Mouse (Mus musculus) left cerebral cortex, adult 8-10 months (tissue): ENCODE data around the gene Btf3. TPM values are rescaled to one million over a fixed set of nuclear protein-coding genes. Genes with fewer than 3 reads are reported as not detected.

Source experiments
- DNase-seq, 2 experiments: peaks; one replicate each; pipeline ENCODE4 v3.0.0; 2022; ENCODE audit warnings: low spot score in 2 of 2
- total RNA-seq, 4 experiments: library from RNA; stranded (reverse); gene quantifications; 2 replicates each; pipeline ENCODE4 v1.2.4; 2022

The Btf3 gene
- total RNA-seq, 4 experiments from 2014 or later = 167 to 188 (median 185) TPM

DNA sequence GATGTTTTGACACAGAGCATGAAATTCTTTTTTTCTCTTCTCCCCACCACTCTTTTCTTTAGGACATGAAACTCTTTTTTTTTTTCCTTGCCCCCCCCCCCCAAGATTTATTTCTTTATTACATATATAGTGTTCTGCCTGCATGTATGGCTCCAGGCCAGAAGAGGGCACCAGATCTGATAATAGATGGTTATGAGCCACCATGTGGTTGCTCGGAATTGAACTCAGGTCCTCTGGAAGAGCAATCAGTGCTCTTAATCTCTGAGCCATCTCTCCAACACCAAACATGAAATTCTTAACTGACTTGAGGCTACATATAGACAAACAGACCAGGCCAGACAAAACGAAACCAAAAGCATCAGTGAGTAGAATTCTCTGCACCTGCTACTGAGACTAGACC lies 39.3 kb downstream of the Btf3 start:
- DNase-seq = no peak

DNA sequence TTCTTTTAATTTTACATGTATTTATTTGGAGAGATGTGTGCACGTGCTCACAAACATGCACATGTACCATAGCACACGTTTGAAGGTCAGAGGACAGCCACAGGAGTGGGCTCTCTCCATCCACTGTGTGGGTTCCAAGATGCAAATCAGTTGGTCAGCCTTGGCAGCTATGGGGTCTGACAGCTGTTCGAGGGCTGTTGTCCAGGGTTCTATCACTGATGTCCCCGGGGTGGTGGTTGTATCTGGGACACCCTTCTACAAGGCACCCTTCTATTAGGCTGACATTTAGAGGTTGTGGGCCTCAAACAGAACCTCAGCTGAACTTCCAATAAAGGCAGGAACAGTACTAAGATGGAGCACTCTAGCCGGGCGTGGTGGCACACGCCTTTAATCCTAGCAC lies 40.6 kb downstream of the Btf3 start:
- DNase-seq = no peak

DNA sequence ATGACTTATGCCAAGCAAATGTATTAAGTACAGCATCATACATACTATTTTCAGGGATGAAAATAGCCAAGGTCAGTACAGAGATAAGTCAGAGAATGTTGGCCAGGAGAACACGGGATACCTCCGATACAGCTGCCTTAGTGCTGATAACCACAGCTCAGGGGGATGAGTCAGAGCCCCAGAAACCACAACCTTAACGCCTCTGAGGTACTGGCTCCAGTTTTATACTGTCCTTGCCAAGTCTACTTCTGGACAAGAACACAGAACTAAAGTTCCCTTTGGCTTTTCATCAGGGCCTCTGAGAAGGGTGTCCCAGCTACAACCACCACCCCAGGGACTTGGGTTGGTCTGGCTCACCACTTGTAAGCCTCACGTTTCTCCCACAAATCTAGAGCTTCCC lies 41.2 kb downstream of the Btf3 start:
- no peak for DNase-seq

DNA sequence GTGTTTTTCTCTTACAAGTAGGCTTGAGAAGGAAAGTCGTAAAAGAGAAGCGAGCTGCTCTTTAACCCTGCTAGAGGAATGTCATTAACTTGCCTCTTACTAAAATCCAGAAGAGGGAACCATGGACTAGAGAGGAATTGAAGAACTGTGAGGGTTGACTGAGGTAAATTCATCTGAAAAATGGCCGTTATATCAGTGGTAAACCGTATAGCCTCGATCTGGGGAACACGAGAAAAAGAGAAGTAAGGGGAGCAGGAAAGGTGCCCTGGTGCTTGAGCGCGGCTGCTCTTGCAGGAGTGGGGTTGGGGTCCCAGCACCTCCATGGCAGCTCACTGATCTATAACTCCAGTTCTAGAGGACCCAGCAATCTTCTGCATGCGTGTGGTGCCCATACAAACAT lies 42.8 kb downstream of the Btf3 start:
- DNase-seq = no peak

DNA sequence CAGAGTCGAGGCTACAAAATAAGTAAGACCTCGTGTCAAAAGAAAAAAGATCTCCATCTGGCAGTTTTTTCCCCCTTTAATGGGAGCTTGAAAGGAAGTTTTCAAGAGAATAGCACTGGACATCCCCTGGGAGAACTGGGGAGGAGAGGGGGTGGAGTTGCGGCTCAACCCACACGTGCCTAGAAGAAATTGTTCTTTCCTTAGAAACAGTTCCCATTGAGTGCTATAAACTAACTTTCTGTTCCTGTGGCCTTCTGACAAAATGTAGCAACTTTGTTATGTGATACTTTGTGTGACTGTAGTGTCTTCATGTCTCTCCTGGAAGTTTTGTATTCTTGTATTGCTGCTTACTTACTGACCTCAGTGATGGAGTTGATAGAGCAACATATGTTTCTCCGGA lies 52.7 kb downstream of the Btf3 start:
- no peak for DNase-seq

DNA sequence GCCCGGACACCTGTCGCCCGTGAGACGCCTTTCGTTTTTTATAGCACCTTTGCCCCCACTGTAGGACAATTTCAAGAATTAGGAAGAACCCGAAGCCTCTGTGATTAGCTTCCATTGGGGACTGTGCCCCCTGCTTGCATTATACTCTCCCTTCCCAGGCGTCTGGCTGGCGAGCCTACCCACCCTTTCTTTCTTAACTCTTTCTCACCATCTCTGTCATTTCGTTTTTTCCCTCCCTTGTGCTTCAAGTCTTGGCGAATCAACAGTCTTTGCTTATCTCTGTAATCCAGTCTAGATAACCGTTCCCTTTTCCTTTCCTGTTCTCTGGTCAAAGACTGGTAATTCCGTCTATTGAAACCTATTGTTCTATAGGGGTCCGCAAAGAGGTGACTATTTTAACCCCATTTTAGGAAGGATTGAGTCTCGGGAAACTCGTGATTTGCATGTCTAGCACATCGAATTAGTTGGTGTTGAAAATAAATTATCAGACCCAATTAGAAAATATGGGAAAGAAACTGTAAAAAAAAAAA lies 53.3 kb downstream of the Btf3 start:
- DNase-seq = no peak

DNA sequence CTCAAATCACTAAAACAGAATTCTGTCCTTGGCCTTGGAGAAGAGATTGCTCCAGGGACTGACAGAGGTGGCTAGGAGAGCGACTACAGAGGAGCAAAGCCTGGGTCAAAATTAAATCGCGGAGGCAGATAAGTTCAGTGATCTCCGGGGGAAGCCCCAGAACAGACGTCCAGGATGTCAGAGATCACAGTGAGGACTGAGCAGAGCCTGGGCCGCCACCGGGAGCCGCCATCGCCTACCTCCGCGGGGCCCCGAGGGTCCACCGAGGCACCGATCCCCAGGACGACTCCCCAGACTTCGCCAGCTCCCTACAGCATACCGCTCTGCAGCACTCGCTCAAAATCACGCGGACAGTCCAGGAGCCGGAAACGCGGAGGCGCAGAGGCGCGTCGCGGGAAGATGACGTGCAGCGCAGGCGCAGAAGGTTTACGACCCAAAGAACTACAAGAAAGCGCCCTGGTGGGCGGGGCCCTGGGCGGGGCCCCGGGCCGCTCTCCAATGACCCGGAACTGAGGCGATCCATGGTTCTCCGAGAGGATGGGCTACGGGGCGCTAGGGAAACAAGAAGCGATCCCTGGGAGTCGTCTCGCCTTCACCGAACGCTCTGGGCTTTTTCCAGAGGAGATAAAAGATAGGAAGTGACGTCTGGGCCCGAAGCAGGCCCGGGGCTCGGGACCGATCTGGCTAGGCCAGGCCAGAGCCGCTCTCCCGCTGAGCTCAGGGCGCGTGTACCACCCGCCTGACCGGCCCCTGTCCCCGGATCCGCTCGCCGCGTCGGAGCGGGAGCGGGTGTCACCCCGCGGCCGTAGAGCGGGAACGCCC lies 54.0 kb downstream of the Btf3 start, which contains the start of the genes Utp15 and Ankra2:
Utp15 (minus strand) TSS at position 406 of the 822 bp plus-strand sequence.
Ankra2 (plus strand) TSS at position 439 of the 822 bp plus-strand sequence.
- DNase-seq = peak; percentile 98 to 99

Other genes with a start within 250 kb of the Btf3 start
- 10 to 100 TPM; 29.5 to 41.9 (median 34.7) TPM for gene Arhgef28, start 110.6 kb downstream of the Btf3 start, total RNA-seq
- 10 to 100 TPM; 22.1 to 25.2 (median 24.3) TPM for gene Utp15, start 54.0 kb downstream of the Btf3 start, total RNA-seq
- gene Ankra2, start 53.9 kb downstream of the Btf3 start, total RNA-seq = 10 to 100 TPM; 43.8 to 48.6 (median 47.9) TPM
- gene Gm21976, start 37.1 kb downstream of the Btf3 start, total RNA-seq = not detected
- gene Foxd1, start 37.2 kb upstream of the Btf3 start, total RNA-seq = 1 to 10 TPM; 1.3 to 1.6 (median 1.5) TPM
- not detected for gene Gm10320, start 175.0 kb upstream of the Btf3 start, total RNA-seq